Comparison of ENCODE assay signal across 8 mouse cellular contexts in the genomic region with DNA sequence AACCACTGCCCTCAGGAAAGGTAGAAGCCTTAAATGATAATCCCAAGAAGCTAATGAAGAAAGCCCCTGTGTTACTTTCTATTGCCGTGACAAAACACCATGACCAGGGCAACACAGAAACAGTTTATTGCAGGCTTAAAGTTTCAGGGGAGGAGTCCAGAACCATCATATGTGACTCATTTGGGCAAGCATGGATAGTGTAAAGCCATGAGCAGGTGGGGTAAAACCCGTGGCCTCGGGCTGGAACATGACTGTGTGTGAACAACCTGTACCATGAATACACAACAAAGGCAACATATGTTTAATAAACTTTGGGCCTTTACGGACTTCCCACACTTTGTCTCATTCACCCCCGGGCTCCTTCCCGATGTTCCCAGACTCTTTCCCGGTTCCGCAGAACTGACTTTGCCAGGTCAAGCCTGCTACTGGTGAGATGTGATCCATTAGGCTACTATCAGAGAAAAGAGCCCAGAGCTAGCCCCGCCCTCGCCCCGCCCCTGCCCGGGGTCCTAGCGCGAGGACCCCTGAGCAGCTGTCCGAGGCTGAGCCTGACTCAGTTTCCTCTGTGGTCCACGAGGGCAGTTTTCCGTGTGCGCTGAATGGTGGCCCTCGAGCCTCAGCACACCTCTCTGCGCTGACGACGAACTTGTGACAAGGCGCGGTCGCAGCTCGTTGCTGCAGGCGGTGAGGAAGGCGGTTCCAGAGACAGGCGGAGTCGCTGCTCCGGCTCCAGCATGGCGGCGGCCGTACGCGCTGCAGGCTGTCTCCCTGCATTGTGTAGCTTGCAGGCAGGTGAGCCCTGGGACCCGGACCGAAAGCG. TPM values are rescaled to one million over a fixed set of nuclear protein-coding genes. Genes with fewer than 3 reads are reported as not detected.
DNase-seq lines count a peak whose midpoint lies in the region; ATAC-seq lines count a peak whose summit lies in the region.

Gene Zfp661, minus strand, starts transcription at position 401 of the 820 bp plus-strand sequence.
Gene Mrps5, plus strand, starts transcription at position 529 of the 820 bp plus-strand sequence.

- peak; percentile 85 for ATAC-seq in erythroblast, adult 5-6 weeks (replicated peaks; ENCODE audit: low FRiP score, poor library complexity, severe bottlenecking)
- peak; percentile 85 for ATAC-seq in kidney, embryonic 15.5 days (replicated peaks; ENCODE audit: low FRiP score)
- ATAC-seq in monocyte, adult 5-6 weeks (replicated peaks; ENCODE audit: insufficient number of reproducible peaks, low FRiP score, low TSS enrichment, poor library complexity, severe bottlenecking), result peak; percentile 64

- H3K4me1 ChIP-seq in heart, embryonic 10.5 days, result peaks cover 28% of the 10 kb centered on the region
- H3K4me1 ChIP-seq in kidney, embryonic 15.5 days, result peaks cover 40% of the 10 kb centered on the region

- H3K4me3 ChIP-seq in heart, embryonic 10.5 days, result peak within 1 kb of the TSS; percentile 84
- peak within 1 kb of the TSS; percentile 89 for H3K4me3 ChIP-seq in kidney, embryonic 15.5 days (replicated peaks)

- H3K4me2 ChIP-seq in kidney, embryonic 15.5 days, result peak within 1 kb of the TSS; percentile 75

- WGBS in heart, embryonic 10.5 days, result 5% methylated on average over 39 of the region's 39 CpGs
- WGBS in kidney, embryonic 15.5 days, result 4% methylated on average over 39 of the region's 39 CpGs

- peaks cover 14% of the 10 kb centered on the region for H3K36me3 ChIP-seq in heart, embryonic 10.5 days
- peaks cover 10% of the 10 kb centered on the region for H3K36me3 ChIP-seq in kidney, embryonic 15.5 days

- H3K27me3 ChIP-seq in heart, embryonic 10.5 days (ENCODE audit: insufficient read depth, poor library complexity, severe bottlenecking), result no peaks in the 10 kb centered on the region
- no peaks in the 10 kb centered on the region for H3K27me3 ChIP-seq in kidney, embryonic 15.5 days

- H3K27ac ChIP-seq in heart, embryonic 10.5 days, result peak within 1 kb of the TSS; percentile 99
- H3K27ac ChIP-seq in kidney, embryonic 15.5 days, result peak within 1 kb of the TSS; percentile 91

- H3K9me3 ChIP-seq in heart, embryonic 10.5 days, result no peaks in the 10 kb centered on the region
- H3K9me3 ChIP-seq in kidney, embryonic 15.5 days (replicated peaks), result no peaks in the 10 kb centered on the region

- peak within 1 kb of the TSS; percentile 64 for H3K9ac ChIP-seq in kidney, embryonic 15.5 days

- peak; percentile 92 to 93 for DNase-seq in B cell, adult 2 months
- DNase-seq in brain, adult 2 months (ENCODE audit: low read depth, low spot score), result peak; percentile 86
- peak; percentile 92 for DNase-seq in heart, embryonic 10.5 days (ENCODE audit: low spot score)
- DNase-seq in liver, result peak; percentile 92
- DNase-seq in spleen, postnatal 4 days (ENCODE audit: low spot score in 2 of 2), result peak; percentile 87 to 92

RNA-seq across cellular contexts. Expression of gene Zfp661, which starts in this region (rescaled TPM):
- 0.42 TPM in 1 of 2 replicates, not detected in the other for total RNA-seq in erythroblast, adult 5-6 weeks (2015; ENCODE audit: low replicate concordance)
- 0.17 and 0.28 TPM in 2 replicates for total RNA-seq in erythroblast, adult 5-6 weeks (2017; ENCODE audit: low replicate concordance)
- polyA plus RNA-seq in heart, embryonic 10.5 days (2016; fragmentation: Nextera tagmentation; extraction: Ambion mirVana), result 2.8 and 4.4 TPM in 2 replicates
- 4.5 and 5.1 TPM in 2 replicates for polyA plus RNA-seq in kidney, embryonic 15.5 days (2015; fragmentation: Nextera tagmentation; extraction: Ambion mirVana)
- 1.3 to 2.9 TPM (median 2.2 TPM) in 3 replicates for total RNA-seq in monocyte, adult 5-6 weeks (2017)

RNA-seq across cellular contexts. Expression of gene Mrps5, which starts in this region (rescaled TPM):
- total RNA-seq in erythroblast, adult 5-6 weeks (2015; ENCODE audit: low replicate concordance), result 5.4 and 8.8 TPM in 2 replicates
- 24.6 and 24.7 TPM in 2 replicates for total RNA-seq in erythroblast, adult 5-6 weeks (2017; ENCODE audit: low replicate concordance)
- 155 and 156 TPM in 2 replicates for polyA plus RNA-seq in heart, embryonic 10.5 days (2016; fragmentation: Nextera tagmentation; extraction: Ambion mirVana)
- 150 and 161 TPM in 2 replicates for polyA plus RNA-seq in kidney, embryonic 15.5 days (2015; fragmentation: Nextera tagmentation; extraction: Ambion mirVana)
- total RNA-seq in monocyte, adult 5-6 weeks (2017), result 29.1 to 59.9 TPM (median 46.1 TPM) in 3 replicates

Comparison
In these comparisons a context has a peak if more than half of its experiments do, and no peak if none do; other contexts are left out.
1. Peak in every context shown above with its lines: DNase-seq, ATAC-seq, H3K4me3 ChIP-seq and H3K27ac ChIP-seq.